Mouse (Mus musculus): ENCODE results near the gene Pradc1. TPM values are rescaled to one million over a fixed set of nuclear protein-coding genes. Genes with fewer than 3 reads are reported as not detected.

The Pradc1 gene
- polyA plus RNA-seq, 1 experiment from 2014 or later: 44.2 TPM

GRCm38 (mm10) chr6:85483843-85484721 lies 32.3 kb upstream of the Pradc1 start:
- H3K27ac ChIP-seq (ENCODE audit: low read length): no peak overlapping the region
- H3K9me3 ChIP-seq (replicated peaks; ENCODE audit: control insufficient read depth, low read length): no peaks in the 10 kb centered on the region; the same call in 1 of the 2 replicates
- WGBS: 3% methylated on average over 90 of the region's 92 CpGs
- H3K4me1 ChIP-seq (ENCODE audit: control insufficient read depth, insufficient read depth, low read length): peaks cover 7% of the 10 kb centered on the region; the same call in 1 of the 2 replicates
- no peaks in the 10 kb centered on the region for H3K36me3 ChIP-seq (ENCODE audit: control insufficient read depth, insufficient read depth)
- peak overlapping the region; percentile 28 for H3K4me3 ChIP-seq (ENCODE audit: low read length)
- H3K27me3 ChIP-seq (ENCODE audit: control insufficient read depth, insufficient read depth, low read length): peaks cover 57% of the 10 kb centered on the region
- H3K4me2 ChIP-seq (ENCODE audit: low read depth, low read length): peak overlapping the region; percentile 39
- H3K9ac ChIP-seq (ENCODE audit: low read length): no peak overlapping the region
- ATAC-seq (replicated peaks; ENCODE audit: extremely low read depth, insufficient read depth, low FRiP score): no peak

GRCm38 (mm10) chr6:85480685-85481084 lies 28.9 kb upstream of the Pradc1 start:
- Histone ChIP-seq H3K4me3 (ENCODE audit: low read length) (no peak overlapping the region), H3K9me3 (replicated peaks; ENCODE audit: control insufficient read depth, low read length) (no peaks in the 10 kb centered on the region; the same call in 1 of the 2 replicates), H3K4me1 (ENCODE audit: control insufficient read depth, insufficient read depth, low read length) (peaks cover 7% of the 10 kb centered on the region; the same call in 1 of the 2 replicates), H3K9ac (ENCODE audit: low read length) (no peak overlapping the region), H3K4me2 (ENCODE audit: low read depth, low read length) (no peak overlapping the region), H3K27me3 (ENCODE audit: control insufficient read depth, insufficient read depth, low read length) (peaks cover 60% of the 10 kb centered on the region), H3K36me3 (ENCODE audit: control insufficient read depth, insufficient read depth) (no peaks in the 10 kb centered on the region), H3K27ac (ENCODE audit: low read length) (no peak overlapping the region)
- WGBS: 65% methylated on average over 16 of the region's 16 CpGs
- no peak for ATAC-seq (replicated peaks; ENCODE audit: extremely low read depth, insufficient read depth, low FRiP score)

- H3K9ac ChIP-seq (ENCODE audit: low read length): no peak overlapping the region
- 72% methylated on average over 5 of the region's 5 CpGs for WGBS
- H3K27me3 ChIP-seq (ENCODE audit: control insufficient read depth, insufficient read depth, low read length): peaks cover 53% of the 10 kb centered on the region
- H3K4me1 ChIP-seq (ENCODE audit: control insufficient read depth, insufficient read depth, low read length): peaks cover 7% of the 10 kb centered on the region; the same call in 1 of the 2 replicates
- ATAC-seq (replicated peaks; ENCODE audit: extremely low read depth, insufficient read depth, low FRiP score): no peak
- no peaks in the 10 kb centered on the region; the same call in 1 of the 2 replicates for H3K9me3 ChIP-seq (replicated peaks; ENCODE audit: control insufficient read depth, low read length)
- no peak overlapping the region for H3K4me2 ChIP-seq (ENCODE audit: low read depth, low read length)
- no peaks in the 10 kb centered on the region for H3K36me3 ChIP-seq (ENCODE audit: control insufficient read depth, insufficient read depth)
- no peak overlapping the region for H3K27ac ChIP-seq (ENCODE audit: low read length)
- H3K4me3 ChIP-seq (ENCODE audit: low read length): no peak overlapping the region
Observed at GRCm38 (mm10) chr6:85479979-85480378, 28.2 kb upstream of the Pradc1 start.

- Histone ChIP-seq H3K27me3 (ENCODE audit: control insufficient read depth, insufficient read depth, low read length) (peaks cover 39% of the 10 kb centered on the region), H3K9me3 (replicated peaks; ENCODE audit: control insufficient read depth, low read length) (no peaks in the 10 kb centered on the region; the same call in 1 of the 2 replicates), H3K4me3 (ENCODE audit: low read length) (no peak overlapping the region), H3K27ac (ENCODE audit: low read length) (no peak overlapping the region), H3K36me3 (ENCODE audit: control insufficient read depth, insufficient read depth) (no peaks in the 10 kb centered on the region), H3K4me1 (ENCODE audit: control insufficient read depth, insufficient read depth, low read length) (no peaks in the 10 kb centered on the region), H3K9ac (ENCODE audit: low read length) (no peak overlapping the region), H3K4me2 (ENCODE audit: low read depth, low read length) (no peak overlapping the region)
- no peak for ATAC-seq (replicated peaks; ENCODE audit: extremely low read depth, insufficient read depth, low FRiP score)
- 36% methylated on average over 14 of the region's 14 CpGs for WGBS
Observed at GRCm38 (mm10) chr6:85478416-85478815, 26.6 kb upstream of the Pradc1 start.

- Histone ChIP-seq H3K9ac (ENCODE audit: low read length) (no peak overlapping the region), H3K4me2 (ENCODE audit: low read depth, low read length) (no peak overlapping the region), H3K27ac (ENCODE audit: low read length) (no peak overlapping the region), H3K9me3 (replicated peaks; ENCODE audit: control insufficient read depth, low read length) (no peaks in the 10 kb centered on the region; the same call in 1 of the 2 replicates), H3K36me3 (ENCODE audit: control insufficient read depth, insufficient read depth) (no peaks in the 10 kb centered on the region), H3K4me1 (ENCODE audit: control insufficient read depth, insufficient read depth, low read length) (no peaks in the 10 kb centered on the region), H3K4me3 (ENCODE audit: low read length) (no peak overlapping the region), H3K27me3 (ENCODE audit: control insufficient read depth, insufficient read depth, low read length) (peaks cover 34% of the 10 kb centered on the region)
- no peak for ATAC-seq (replicated peaks; ENCODE audit: extremely low read depth, insufficient read depth, low FRiP score)
- WGBS: 27% methylated on average over 10 of the region's 10 CpGs
Observed at GRCm38 (mm10) chr6:85477366-85477917, 25.7 kb upstream of the Pradc1 start.

GRCm38 (mm10) chr6:85475581-85475980 lies 23.8 kb upstream of the Pradc1 start:
- Histone ChIP-seq H3K27me3 (ENCODE audit: control insufficient read depth, insufficient read depth, low read length) (peaks cover 21% of the 10 kb centered on the region), H3K27ac (ENCODE audit: low read length) (no peak overlapping the region), H3K9ac (ENCODE audit: low read length) (no peak overlapping the region), H3K9me3 (replicated peaks; ENCODE audit: control insufficient read depth, low read length) (no peaks in the 10 kb centered on the region), H3K4me2 (ENCODE audit: low read depth, low read length) (no peak overlapping the region), H3K4me1 (ENCODE audit: control insufficient read depth, insufficient read depth, low read length) (no peaks in the 10 kb centered on the region), H3K4me3 (ENCODE audit: low read length) (no peak overlapping the region), H3K36me3 (ENCODE audit: control insufficient read depth, insufficient read depth) (no peaks in the 10 kb centered on the region)
- no peak for ATAC-seq (replicated peaks; ENCODE audit: extremely low read depth, insufficient read depth, low FRiP score)
- 79% methylated on average over 3 of the region's 3 CpGs for WGBS

- Histone ChIP-seq H3K4me1 (ENCODE audit: control insufficient read depth, insufficient read depth, low read length) (no peaks in the 10 kb centered on the region), H3K27me3 (ENCODE audit: control insufficient read depth, insufficient read depth, low read length) (peaks cover 7% of the 10 kb centered on the region), H3K27ac (ENCODE audit: low read length) (no peak overlapping the region), H3K4me3 (ENCODE audit: low read length) (no peak overlapping the region), H3K9ac (ENCODE audit: low read length) (no peak overlapping the region), H3K36me3 (ENCODE audit: control insufficient read depth, insufficient read depth) (peaks cover 17% of the 10 kb centered on the region), H3K9me3 (replicated peaks; ENCODE audit: control insufficient read depth, low read length) (no peaks in the 10 kb centered on the region), H3K4me2 (ENCODE audit: low read depth, low read length) (no peak overlapping the region)
- no peak for ATAC-seq (replicated peaks; ENCODE audit: extremely low read depth, insufficient read depth, low FRiP score)
- 44% methylated on average over 5 of the region's 5 CpGs for WGBS
Observed at GRCm38 (mm10) chr6:85472542-85472941, 20.8 kb upstream of the Pradc1 start.

- no peaks in the 10 kb centered on the region for H3K9me3 ChIP-seq (replicated peaks; ENCODE audit: control insufficient read depth, low read length)
- H3K9ac ChIP-seq (ENCODE audit: low read length): no peak overlapping the region
- H3K27ac ChIP-seq (ENCODE audit: low read length): no peak overlapping the region
- no peak for ATAC-seq (replicated peaks; ENCODE audit: extremely low read depth, insufficient read depth, low FRiP score)
- peaks cover 23% of the 10 kb centered on the region for H3K36me3 ChIP-seq (ENCODE audit: control insufficient read depth, insufficient read depth)
- no peaks in the 10 kb centered on the region for H3K4me1 ChIP-seq (ENCODE audit: control insufficient read depth, insufficient read depth, low read length)
- 50% methylated on average over 8 of the region's 8 CpGs for WGBS
- no peak overlapping the region for H3K4me2 ChIP-seq (ENCODE audit: low read depth, low read length)
- no peak overlapping the region for H3K4me3 ChIP-seq (ENCODE audit: low read length)
- peaks cover 5% of the 10 kb centered on the region; the same call in 1 of the 2 replicates for H3K27me3 ChIP-seq (ENCODE audit: control insufficient read depth, insufficient read depth, low read length)
Observed at GRCm38 (mm10) chr6:85471962-85472361, 20.2 kb upstream of the Pradc1 start.

Data from heart, embryonic 16.5 days (tissue).